Mouse (Mus musculus) embryonic facial prominence, embryonic 13.5 days (tissue): ENCODE data around the gene Rxfp3. TPM values are rescaled to one million over a fixed set of nuclear protein-coding genes. Genes with fewer than 3 reads are reported as not detected.
"Not testable (repeated sequence)": the region's sequence is repeated elsewhere in the genome, so short reads cannot be mapped to it uniquely, and the experiment has no call there.

Experiments
- ATAC-seq: fragments of 200-750 bp; cut with Nextera tagmentation; 2 replicates; pipeline ENCODE4 v1.8.0; 2017; ENCODE audit warnings: low read depth; ENCODE audit not compliant: insufficient number of reproducible peaks, insufficient read depth, low FRiP score, low TSS enrichment
- H3K27ac ChIP-seq: fragments of 300-500 bp; sonication (generic); 2 replicates; pipeline ENCODE4 v1.5.1; 2015; ENCODE audit warnings: moderate library complexity, mild to moderate bottlenecking, inconsistent platforms
- H3K27me3 ChIP-seq: fragments of 300-500 bp; sonication (generic); 2 replicates; pipeline ENCODE4 v1.6.1; 2015; ENCODE audit warnings: mild to moderate bottlenecking, inconsistent platforms
- H3K36me3 ChIP-seq: fragments of 300-500 bp; sonication (generic); 2 replicates; pipeline ENCODE4 v1.6.1; 2015; ENCODE audit warnings: mild to moderate bottlenecking, inconsistent platforms
- H3K4me1 ChIP-seq: fragments of 300-500 bp; sonication (generic); 2 replicates; pipeline ENCODE4 v1.6.1; 2015; ENCODE audit warnings: inconsistent platforms
- H3K4me2 ChIP-seq: fragments of 300-500 bp; sonication (generic); 2 replicates; pipeline ENCODE4 v1.6.1; 2015; ENCODE audit warnings: moderate library complexity, mild to moderate bottlenecking, inconsistent platforms
- H3K4me3 ChIP-seq: fragments of 300-500 bp; sonication (generic); 2 replicates; pipeline ENCODE4 v1.5.1; 2015; ENCODE audit warnings: mild to moderate bottlenecking, inconsistent platforms
- H3K9ac ChIP-seq: fragments of 300-500 bp; sonication (generic); 2 replicates; pipeline ENCODE4 v1.6.1; 2015; ENCODE audit warnings: mild to moderate bottlenecking, inconsistent platforms
- H3K9me3 ChIP-seq: fragments of 300-500 bp; sonication (generic); 2 replicates; pipeline ENCODE4 v1.6.1; 2016; ENCODE audit warnings: inconsistent platforms
- WGBS: fragments of 180-500 bp; shearing (Covaris S2); methylation state at CpG from one replicate; pipeline ENCODE4 v1.1.7; 2015; ENCODE audit warnings: mixed read lengths; 5-methylcytosine and 5-hydroxymethylcytosine counted together
- polyA plus RNA-seq: library from polyadenylated mRNA; unstranded; fragments of >200 nt; fragmentation: Nextera tagmentation; extraction: Ambion mirVana; gene quantifications from 2 replicates; pipeline ENCODE4 v1.2.1, GENCODE M21; 2015

Gene Rxfp3
- polyA plus RNA-seq, 1 experiment from 2014 or later = 2.7 TPM

DNA sequence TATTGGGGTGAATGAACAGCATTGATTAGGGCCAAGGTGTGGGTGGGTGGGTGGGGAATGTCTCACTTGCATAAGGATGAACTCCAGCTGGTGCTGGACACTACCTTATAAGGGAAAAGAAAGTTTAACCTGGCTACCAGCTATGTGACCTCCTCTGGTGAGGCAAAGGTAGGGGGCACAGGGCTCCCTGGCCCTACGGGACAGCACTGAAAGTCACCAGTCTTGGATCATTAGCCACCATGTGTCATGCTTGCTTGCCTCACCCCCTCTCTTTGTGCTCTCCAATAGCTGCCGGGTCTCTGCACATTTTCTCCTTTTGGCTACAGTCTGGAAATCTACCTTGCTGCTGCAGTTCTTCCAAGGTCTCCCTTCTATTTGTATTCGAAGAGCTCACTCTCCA is 7.6 kb downstream of the Rxfp3 start:
- Histone ChIP-seq H3K4me1 (no peaks in the 10 kb centered on the region), H3K4me3 (no peak overlapping the region), H3K27ac (no peak overlapping the region), H3K36me3 (no peaks in the 10 kb centered on the region), H3K4me2 (no peak overlapping the region), H3K9ac (no peak overlapping the region), H3K27me3 (peaks cover 23% of the 10 kb centered on the region), H3K9me3 (no peaks in the 10 kb centered on the region)
- 77% methylated on average over 3 of the region's 3 CpGs for WGBS
- ATAC-seq = no peak

DNA sequence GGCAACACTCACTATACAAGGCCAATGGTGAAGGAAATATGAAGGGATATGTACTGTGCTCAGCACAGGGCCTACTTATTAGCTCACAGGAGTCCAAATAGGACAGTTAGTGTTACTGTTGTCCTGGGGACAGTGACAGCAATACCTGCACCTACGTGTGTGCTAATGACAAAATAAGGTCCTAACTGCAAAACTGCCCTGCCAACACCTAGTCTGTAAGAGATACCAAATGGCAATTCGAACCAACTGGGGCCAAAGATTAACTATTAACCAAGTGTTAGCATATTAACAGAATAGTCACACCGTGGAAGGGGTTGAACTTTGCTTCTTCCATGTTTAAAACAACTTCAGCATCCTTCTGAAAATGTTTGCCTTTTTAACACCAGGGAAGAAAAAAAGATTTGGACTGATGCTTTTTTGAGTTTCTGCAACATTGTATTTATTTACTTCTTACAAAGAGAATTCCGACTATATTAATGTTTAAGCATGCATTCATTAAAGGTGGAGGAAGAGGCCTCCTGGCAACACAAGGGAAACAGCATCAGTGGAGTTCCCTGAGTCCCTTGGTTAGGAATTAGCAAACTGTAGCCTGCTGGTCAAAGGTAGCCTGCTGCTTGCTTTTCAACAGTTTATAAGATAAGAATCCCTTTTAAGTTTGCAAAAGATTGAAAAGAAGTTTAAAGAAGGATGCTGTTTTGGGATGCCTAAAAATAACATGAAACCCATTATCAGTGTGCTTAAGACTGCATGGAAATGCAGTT is 10.8 kb downstream of the Rxfp3 start:
- Histone ChIP-seq H3K9ac (no peak overlapping the region), H3K4me1 (peaks cover 4% of the 10 kb centered on the region), H3K36me3 (no peaks in the 10 kb centered on the region), H3K4me2 (no peak overlapping the region), H3K9me3 (no peaks in the 10 kb centered on the region), H3K27me3 (no peaks in the 10 kb centered on the region), H3K4me3 (no peak overlapping the region), H3K27ac (no peak overlapping the region)
- WGBS = 75% methylated on average over 4 of the region's 4 CpGs
- ATAC-seq = no peak

DNA sequence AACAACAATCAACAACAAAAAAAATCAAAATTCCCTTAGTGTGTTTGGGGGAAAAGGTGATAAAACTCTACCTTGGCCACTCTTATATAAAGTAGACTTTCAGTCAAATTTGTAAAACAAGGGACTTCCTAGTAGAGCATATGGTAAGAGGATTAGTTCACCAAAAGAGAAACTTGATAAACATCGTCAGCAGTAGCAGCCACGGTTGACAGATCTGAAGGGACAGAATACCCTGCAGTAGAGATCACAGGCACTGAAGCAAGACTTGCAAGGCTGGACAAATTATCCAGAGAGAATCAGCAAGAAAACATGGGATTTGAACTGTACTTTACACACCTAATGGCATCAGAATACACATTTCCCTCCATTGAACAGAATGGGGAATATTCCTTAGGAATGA is 22.9 kb downstream of the Rxfp3 start:
- WGBS = 34% methylated on average over 2 of the region's 2 CpGs
- H3K9ac ChIP-seq = no peak overlapping the region
- no peak overlapping the region for H3K27ac ChIP-seq
- no peaks in the 10 kb centered on the region for H3K27me3 ChIP-seq
- no peaks in the 10 kb centered on the region for H3K4me1 ChIP-seq
- H3K4me3 ChIP-seq = no peak overlapping the region
- H3K4me2 ChIP-seq = no peak overlapping the region
- H3K36me3 ChIP-seq = no peaks in the 10 kb centered on the region
- H3K9me3 ChIP-seq = no peaks in the 10 kb centered on the region
- no peak for ATAC-seq

DNA sequence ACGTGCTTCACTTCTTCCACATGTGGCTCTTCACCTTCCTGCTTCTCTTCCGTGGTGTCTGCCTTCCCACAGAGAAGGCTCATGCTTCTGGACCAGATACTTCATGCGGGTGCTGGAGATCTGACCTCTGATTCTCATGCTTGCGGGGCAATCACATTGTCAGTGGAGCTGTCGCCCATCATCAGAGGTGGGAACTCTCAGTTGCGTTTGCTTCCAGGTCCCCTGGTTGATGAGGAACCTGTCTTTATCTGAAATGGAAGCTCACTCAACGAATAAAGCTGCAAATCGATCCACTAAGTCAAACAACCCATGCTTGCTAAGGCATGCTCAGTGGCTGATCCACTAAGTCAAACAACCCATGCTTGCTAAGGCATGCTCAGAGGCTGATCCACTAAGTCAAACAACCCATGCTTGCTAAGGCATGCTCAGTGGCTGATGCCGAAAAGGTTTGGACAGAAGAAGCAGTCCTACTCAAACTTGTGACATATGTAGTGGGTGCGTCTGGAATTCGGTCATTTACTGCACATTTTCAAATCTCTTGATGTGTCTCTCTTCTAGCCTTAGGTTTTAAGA is 26.7 kb downstream of the Rxfp3 start:
- Histone ChIP-seq H3K9me3 (no peaks in the 10 kb centered on the region), H3K27me3 (no peaks in the 10 kb centered on the region), H3K4me2 (no peak overlapping the region), H3K4me3 (no peak overlapping the region), H3K4me1 (no peaks in the 10 kb centered on the region), H3K27ac (no peak overlapping the region), H3K9ac (no peak overlapping the region), H3K36me3 (no peaks in the 10 kb centered on the region)
- 87% methylated on average over 11 of the region's 11 CpGs for WGBS
- ATAC-seq = 0 out of 2 replicates have a peak, but pooled peaks have one; percentile 15

GRCm38 (mm10) chr15:11008756-11009155 is 29.0 kb downstream of the Rxfp3 start:
- Histone ChIP-seq H3K4me3 (no peak overlapping the region), H3K4me1 (no peaks in the 10 kb centered on the region), H3K9ac (no peak overlapping the region), H3K36me3 (no peaks in the 10 kb centered on the region), H3K27me3 (no peaks in the 10 kb centered on the region), H3K4me2 (no peak overlapping the region), H3K27ac (no peak overlapping the region), H3K9me3 (no peaks in the 10 kb centered on the region)
- ATAC-seq = no peak
- WGBS = 18% methylated on average over 5 of the region's 5 CpGs

DNA sequence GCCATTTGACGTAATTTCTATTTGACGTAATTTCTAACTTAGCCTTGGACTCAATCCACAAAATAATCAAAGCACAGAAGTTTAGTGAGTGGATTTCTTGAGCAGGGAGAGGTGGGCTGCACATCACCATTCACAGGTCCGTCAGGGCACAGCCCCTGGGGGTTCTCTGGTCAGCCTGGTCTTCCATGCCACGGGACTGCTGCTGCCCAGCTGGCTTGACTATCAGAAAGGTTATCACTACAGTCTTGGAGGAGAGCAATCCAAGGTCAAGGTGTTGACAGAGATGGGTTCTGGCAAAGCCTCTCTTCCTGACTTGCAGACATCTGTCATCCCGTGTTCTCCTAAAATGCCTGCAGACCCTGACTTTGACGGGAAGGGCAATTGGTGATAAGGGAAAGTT is 33.1 kb downstream of the Rxfp3 start:
- no peak overlapping the region for H3K4me3 ChIP-seq
- WGBS = 83% methylated on average over 6 of the region's 6 CpGs
- H3K4me2 ChIP-seq = no peak overlapping the region
- H3K27me3 ChIP-seq = no peaks in the 10 kb centered on the region
- no peak for ATAC-seq
- H3K9me3 ChIP-seq = no peaks in the 10 kb centered on the region
- no peaks in the 10 kb centered on the region for H3K36me3 ChIP-seq
- no peak overlapping the region for H3K9ac ChIP-seq
- no peaks in the 10 kb centered on the region for H3K4me1 ChIP-seq
- no peak overlapping the region for H3K27ac ChIP-seq

DNA sequence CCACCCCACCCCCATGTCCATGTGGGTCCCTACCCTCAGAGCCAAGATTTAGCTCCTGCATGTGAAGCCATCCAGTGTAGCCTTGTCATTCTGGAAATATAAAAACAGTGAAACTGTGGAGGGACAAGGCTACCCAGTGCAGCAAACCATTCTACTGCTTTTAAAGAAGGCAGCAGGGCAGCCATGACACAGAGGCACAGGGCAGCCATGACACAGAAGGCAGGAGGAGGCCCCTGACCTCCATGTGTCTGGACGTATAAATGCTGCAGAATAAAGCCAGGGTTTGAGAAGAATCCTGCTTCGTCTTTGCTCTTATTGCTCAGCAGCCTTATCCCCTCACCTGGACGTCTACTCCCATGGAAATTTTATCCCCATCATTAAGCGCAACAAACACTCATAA is 34.0 kb downstream of the Rxfp3 start:
- Histone ChIP-seq H3K27me3 (no peaks in the 10 kb centered on the region), H3K36me3 (no peaks in the 10 kb centered on the region), H3K27ac (no peak overlapping the region), H3K9ac (no peak overlapping the region), H3K9me3 (no peaks in the 10 kb centered on the region), H3K4me1 (no peaks in the 10 kb centered on the region), H3K4me3 (no peak overlapping the region), H3K4me2 (no peak overlapping the region)
- ATAC-seq = no peak
- 81% methylated on average over 4 of the region's 4 CpGs for WGBS

DNA sequence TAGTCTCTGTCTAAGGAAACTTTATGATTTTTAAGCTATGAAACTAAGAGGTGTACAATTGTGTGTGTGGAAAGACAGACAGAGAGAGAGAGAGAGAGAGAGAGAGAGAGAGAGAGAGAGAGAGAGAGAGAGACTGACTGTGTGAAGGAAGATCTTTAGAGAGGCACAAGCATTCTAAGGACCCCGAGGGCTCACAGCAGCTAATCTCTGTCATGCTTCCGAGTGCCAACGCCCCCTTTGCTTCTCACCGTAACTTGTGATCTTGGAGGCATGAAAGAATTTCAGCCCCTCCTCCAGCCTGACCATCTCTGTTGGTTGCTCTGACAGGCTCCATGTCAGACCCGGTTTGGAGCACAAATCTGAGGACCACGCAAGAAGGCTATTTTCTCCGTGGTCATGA is 37.4 kb downstream of the Rxfp3 start, which contains the start of gene Slc45a2:
Gene Slc45a2 (plus strand): TSS at position 301 of the 400 bp plus-strand sequence.
- Histone ChIP-seq H3K9me3 (no peaks in the 10 kb centered on the region), H3K27me3 (no peaks in the 10 kb centered on the region), H3K27ac (no peak within 1 kb of the TSS), H3K4me3 (no peak within 1 kb of the TSS), H3K9ac (no peak within 1 kb of the TSS), H3K36me3 (peaks cover 11% of the 10 kb centered on the region), H3K4me2 (0 out of 2 replicates have a peak within 1 kb of the TSS, but pooled peaks have one; percentile 14), H3K4me1 (no peaks in the 10 kb centered on the region)
- no peak for ATAC-seq
- 44% methylated on average over 7 of the region's 7 CpGs for WGBS

GRCm38 (mm10) chr15:10999832-11000231 is 38.0 kb downstream of the Rxfp3 start:
- Histone ChIP-seq H3K27me3 (no peaks in the 10 kb centered on the region), H3K9ac (no peak overlapping the region), H3K9me3 (no peaks in the 10 kb centered on the region), H3K27ac (no peak overlapping the region), H3K4me3 (no peak overlapping the region), H3K4me2 (0 out of 2 replicates have a peak overlapping the region, but pooled peaks have one; percentile 14), H3K36me3 (peaks cover 15% of the 10 kb centered on the region), H3K4me1 (no peaks in the 10 kb centered on the region)
- 50% methylated on average over 5 of the region's 5 CpGs for WGBS
- ATAC-seq = no peak

- Histone ChIP-seq H3K36me3 (peaks cover 35% of the 10 kb centered on the region), H3K4me3 (no peak overlapping the region), H3K9ac (no peak overlapping the region), H3K27ac (no peak overlapping the region), H3K27me3 (no peaks in the 10 kb centered on the region), H3K4me2 (no peak overlapping the region), H3K9me3 (no peaks in the 10 kb centered on the region), H3K4me1 (0 out of 2 replicates have a peak, but pooled peaks cover 3% of the 10 kb centered on the region)
- WGBS = 95% methylated on average over 1 of the region's 1 CpGs
- no peak for ATAC-seq
Measured at GRCm38 (mm10) chr15:10991566-10991965, 46.2 kb downstream of the Rxfp3 start.

DNA sequence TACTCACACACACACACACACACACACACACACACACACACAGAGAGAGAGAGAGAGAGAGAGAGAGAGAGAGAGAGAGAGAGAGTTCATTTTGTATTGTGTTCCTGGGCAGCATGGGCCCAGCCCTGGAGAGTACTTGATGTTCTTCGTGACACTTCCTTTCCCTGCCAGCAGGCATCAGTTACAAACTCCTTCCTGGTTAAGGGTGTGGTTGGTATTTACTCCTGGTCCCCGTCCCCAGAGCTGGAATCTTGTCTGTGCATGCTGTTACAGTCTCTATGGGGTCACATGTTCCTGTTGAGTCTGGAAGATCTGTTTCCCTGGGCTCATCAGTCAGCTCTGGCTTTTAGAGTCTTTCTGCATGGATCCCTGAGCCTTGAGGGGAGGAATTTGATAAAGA is 47.4 kb downstream of the Rxfp3 start:
- no peak overlapping the region for H3K27ac ChIP-seq
- H3K4me2 ChIP-seq = no peak overlapping the region
- 33% methylated on average over 2 of the region's 2 CpGs for WGBS
- no peaks in the 10 kb centered on the region for H3K27me3 ChIP-seq
- peaks cover 27% of the 10 kb centered on the region for H3K36me3 ChIP-seq
- no peak for ATAC-seq
- H3K9ac ChIP-seq = no peak overlapping the region
- no peak overlapping the region for H3K4me3 ChIP-seq
- no peaks in the 10 kb centered on the region for H3K9me3 ChIP-seq
- H3K4me1 ChIP-seq = 0 out of 2 replicates have a peak, but pooled peaks cover 3% of the 10 kb centered on the region

DNA sequence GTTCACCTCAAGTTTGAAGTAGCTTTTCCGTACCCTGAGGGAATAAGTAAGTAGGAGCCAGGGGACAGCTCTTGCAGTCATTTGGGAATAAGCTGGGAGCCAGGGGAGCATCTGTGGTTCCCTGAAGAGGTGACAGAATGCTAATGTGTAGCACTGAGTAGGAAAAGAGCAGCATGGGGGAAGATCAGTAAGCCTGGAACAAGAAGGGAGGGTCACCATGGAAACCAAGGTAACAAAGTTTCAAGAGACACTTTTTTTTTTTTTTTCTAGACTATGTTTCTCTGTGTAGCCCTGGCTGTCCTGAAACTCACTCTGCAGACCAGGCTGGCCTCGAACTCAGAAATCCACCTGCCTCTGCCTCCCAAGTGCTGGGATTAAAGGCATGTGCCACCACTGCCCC is 51.3 kb downstream of the Rxfp3 start:
- WGBS = 78% methylated on average over 2 of the region's 2 CpGs
- not testable (repeated sequence) for ATAC-seq, H3K27me3 ChIP-seq, H3K9me3 ChIP-seq, H3K27ac ChIP-seq, H3K4me2 ChIP-seq, H3K9ac ChIP-seq, H3K4me3 ChIP-seq, H3K4me1 ChIP-seq
- peaks cover 26% of the 10 kb centered on the region for H3K36me3 ChIP-seq
